In genomic region chr17:61217198-61217722, GRCm38 (mm10) we compare ENCODE assay signal across 20 mouse cellular contexts.
DNase-seq lines count a peak whose midpoint lies in the region; ATAC-seq lines count a peak whose summit lies in the region.
"Had no signal": no experiment of that assay in that cellular context is flagged by ENCODE, and none has a peak within 500 bp of the region (broad histone marks: within the 10 kb centered on the region; RNA-seq: fewer than 3 reads in every experiment).

No protein-coding gene starts in this region.

- 87% methylated on average over 7 of the region's 7 CpGs for WGBS in midbrain, embryonic 11.5 days
- WGBS in midbrain, embryonic 13.5 days = 79% methylated on average over 7 of the region's 7 CpGs
- 46% methylated on average over 7 of the region's 7 CpGs for WGBS in hindbrain, embryonic 15.5 days
- WGBS in neural tube, embryonic 15.5 days = 33% methylated on average over 7 of the region's 7 CpGs

- H3K27me3 ChIP-seq in midbrain, embryonic 11.5 days (ENCODE audit: control insufficient read depth, insufficient read depth, low read length) = no peaks in the 10 kb centered on the region
- H3K27me3 ChIP-seq in midbrain, embryonic 13.5 days = no peaks in the 10 kb centered on the region
- no peaks in the 10 kb centered on the region for H3K27me3 ChIP-seq in hindbrain, embryonic 15.5 days
- H3K27me3 ChIP-seq in neural tube, embryonic 15.5 days (replicated peaks) = no peaks in the 10 kb centered on the region
- H3K27me3 ChIP-seq: embryonic facial prominence, embryonic 15.5 days; heart, embryonic 13.5 days; midbrain, embryonic 12.5 days had no signal

- no peak overlapping the region for H3K27ac ChIP-seq in midbrain, embryonic 11.5 days (ENCODE audit: low read depth, low read length)
- no peak overlapping the region for H3K27ac ChIP-seq in midbrain, embryonic 13.5 days
- no peak overlapping the region for H3K27ac ChIP-seq in hindbrain, embryonic 15.5 days (replicated peaks)
- no peak overlapping the region for H3K27ac ChIP-seq in neural tube, embryonic 15.5 days (replicated peaks)
- H3K27ac ChIP-seq: embryonic facial prominence, embryonic 15.5 days; heart, embryonic 13.5 days; limb, embryonic 10.5 days; midbrain, embryonic 12.5 days had no signal

- H3K4me3 ChIP-seq in midbrain, embryonic 11.5 days (ENCODE audit: low read depth, low read length) = no peak overlapping the region
- H3K4me3 ChIP-seq in midbrain, embryonic 13.5 days (replicated peaks) = no peak overlapping the region
- no peak overlapping the region for H3K4me3 ChIP-seq in hindbrain, embryonic 15.5 days
- no peak overlapping the region for H3K4me3 ChIP-seq in neural tube, embryonic 15.5 days (replicated peaks)
- H3K4me3 ChIP-seq: embryonic facial prominence, embryonic 15.5 days; heart, embryonic 13.5 days; limb, embryonic 10.5 days; midbrain, embryonic 12.5 days had no signal

- no peak overlapping the region for H3K4me2 ChIP-seq in midbrain, embryonic 11.5 days
- H3K4me2 ChIP-seq in midbrain, embryonic 13.5 days (replicated peaks) = no peak overlapping the region
- H3K4me2 ChIP-seq in hindbrain, embryonic 15.5 days = 0 out of 2 replicates have a peak overlapping the region, but pooled peaks have one; percentile 1
- H3K4me2 ChIP-seq in neural tube, embryonic 15.5 days = no peak overlapping the region
- H3K4me2 ChIP-seq: embryonic facial prominence, embryonic 15.5 days; heart, embryonic 13.5 days; midbrain, embryonic 12.5 days had no signal

- H3K9ac ChIP-seq in midbrain, embryonic 11.5 days (ENCODE audit: low read length) = no peak overlapping the region
- no peak overlapping the region for H3K9ac ChIP-seq in midbrain, embryonic 13.5 days (replicated peaks)
- H3K9ac ChIP-seq in hindbrain, embryonic 15.5 days = no peak overlapping the region
- no peak overlapping the region for H3K9ac ChIP-seq in neural tube, embryonic 15.5 days (replicated peaks)
- H3K9ac ChIP-seq: embryonic facial prominence, embryonic 15.5 days; heart, embryonic 13.5 days; liver, postnatal 0 days; midbrain, embryonic 12.5 days had no signal

- no peaks in the 10 kb centered on the region for H3K9me3 ChIP-seq in midbrain, embryonic 11.5 days (ENCODE audit: control insufficient read depth, low read length)
- H3K9me3 ChIP-seq in midbrain, embryonic 13.5 days = no peaks in the 10 kb centered on the region
- H3K9me3 ChIP-seq in hindbrain, embryonic 15.5 days = no peaks in the 10 kb centered on the region
- H3K9me3 ChIP-seq in neural tube, embryonic 15.5 days (replicated peaks) = no peaks in the 10 kb centered on the region
- H3K9me3 ChIP-seq: embryonic facial prominence, embryonic 15.5 days; heart, embryonic 13.5 days; limb, embryonic 10.5 days; midbrain, embryonic 12.5 days had no signal

- peak; percentile 74 for DNase-seq in midbrain, embryonic 11.5 days (ENCODE audit: low spot score, missing footprints)
- DNase-seq in embryo, embryonic 11 days = peak; percentile 3
- DNase-seq in thymus, postnatal 25 days = no peak
- DNase-seq in lung, postnatal 25 days (ENCODE audit: low spot score) = no peak
- DNase-seq: cerebellum, adult 8-10 months; heart, adult 18-20 months; kidney, adult 8-10 months; kidney, postnatal 25 days; liver, postnatal 0 days; lung, postnatal 36 days; right cerebral cortex, postnatal 14 days; spleen, adult 18-20 months; thymus, adult 18-20 months had no signal

- no peak for ATAC-seq in midbrain, embryonic 11.5 days (ENCODE audit: low FRiP score)
- no peak for ATAC-seq in midbrain, embryonic 13.5 days
- ATAC-seq in hindbrain, embryonic 15.5 days (ENCODE audit: low FRiP score, low read depth) = 0 out of 2 replicates have a peak, but pooled peaks have one; percentile 38
- peak; percentile 57; the same call in 1 of the 2 replicates for ATAC-seq in neural tube, embryonic 15.5 days (ENCODE audit: low FRiP score)
- ATAC-seq: liver, postnatal 0 days had no signal

- no peaks in the 10 kb centered on the region for H3K4me1 ChIP-seq in midbrain, embryonic 11.5 days (ENCODE audit: control insufficient read depth, insufficient read depth, low read length)
- no peaks in the 10 kb centered on the region for H3K4me1 ChIP-seq in midbrain, embryonic 13.5 days (replicated peaks)
- H3K4me1 ChIP-seq in hindbrain, embryonic 15.5 days (replicated peaks) = no peaks in the 10 kb centered on the region
- no peaks in the 10 kb centered on the region for H3K4me1 ChIP-seq in neural tube, embryonic 15.5 days
- H3K4me1 ChIP-seq: embryonic facial prominence, embryonic 15.5 days; heart, embryonic 13.5 days; limb, embryonic 10.5 days; midbrain, embryonic 12.5 days had no signal

- H3K36me3 ChIP-seq in midbrain, embryonic 11.5 days (ENCODE audit: control insufficient read depth, insufficient read depth, low read length) = no peaks in the 10 kb centered on the region
- no peaks in the 10 kb centered on the region for H3K36me3 ChIP-seq in midbrain, embryonic 13.5 days
- H3K36me3 ChIP-seq in hindbrain, embryonic 15.5 days = no peaks in the 10 kb centered on the region
- H3K36me3 ChIP-seq in neural tube, embryonic 15.5 days = no peaks in the 10 kb centered on the region
- H3K36me3 ChIP-seq: embryonic facial prominence, embryonic 15.5 days; heart, embryonic 13.5 days; limb, embryonic 10.5 days; midbrain, embryonic 12.5 days had no signal

Comparison
In these comparisons a context has a peak if more than half of its experiments do, and no peak if none do; other contexts are left out.
1. ATAC-seq: peak in hindbrain, embryonic 15.5 days (single experiment) and neural tube, embryonic 15.5 days (single experiment); none in midbrain, embryonic 11.5 days (single experiment) and midbrain, embryonic 13.5 days (single experiment).
2. DNase-seq: peak in midbrain, embryonic 11.5 days (single experiment) and embryo, embryonic 11 days (single experiment); none in thymus, postnatal 25 days (single experiment) and lung, postnatal 25 days (single experiment).